Mouse (Mus musculus) lung, postnatal 0 days (tissue): ENCODE results near the gene Dnaic2.

ENCODE experiments used
- CTCF ChIP-seq: IDR thresholded peaks from 2 replicates; pipeline ENCODE4 v1.5.1; 2016; ENCODE audit warnings: antibody characterized with exemption, mild to moderate bottlenecking
- EP300 ChIP-seq: IDR thresholded peaks from 2 replicates; pipeline ENCODE4 v1.6.1; 2016; ENCODE audit warnings: antibody characterized with exemption, mild to moderate bottlenecking, control low read depth

GRCm38 (mm10) chr11:114729832-114730363 is 2.7 kb downstream of the Dnaic2 start:
- TF ChIP-seq CTCF: no peak
- TF ChIP-seq EP300: no peak
